Mouse (Mus musculus) heart, adult 2 months (tissue): ENCODE results near the gene Fam76b. TPM values are rescaled to one million over a fixed set of nuclear protein-coding genes. Genes with fewer than 3 reads are reported as not detected.

Experiments
- DNase-seq, 2 experiments: peaks; one replicate each; pipeline ENCODE4 v3.0.0; 2021
- H3K27ac ChIP-seq: fragments of 200-600 bp; 2 replicates; pipeline ENCODE4 v1.8.1; 2022
- H3K27me3 ChIP-seq: fragments of 200-500 bp; 2 replicates; pipeline ENCODE4 v1.6.1; 2012; ENCODE audit warnings: mild to moderate bottlenecking, low read length, inconsistent platforms, mixed read lengths; ENCODE audit not compliant: control insufficient read depth, insufficient read depth
- H3K36me3 ChIP-seq: fragments of 200-500 bp; 2 replicates; pipeline ENCODE4 v1.6.1; 2012; ENCODE audit warnings: low read length, inconsistent platforms; ENCODE audit not compliant: control insufficient read depth, insufficient read depth
- H3K4me1 ChIP-seq: fragments of 200-500 bp; 2 replicates; pipeline ENCODE4 v1.6.1; 2011; ENCODE audit warnings: low read length; ENCODE audit not compliant: control insufficient read depth, insufficient read depth
- H3K4me3 ChIP-seq: fragments of 200-600 bp; 2 replicates; pipeline ENCODE4 v1.8.1; 2022
- H3K79me2 ChIP-seq: fragments of 200-500 bp; replicated peaks from 2 replicates; pipeline ENCODE4 v1.6.1; 2012; ENCODE audit warnings: mild to moderate bottlenecking, inconsistent platforms, low read length, moderate library complexity, mixed read lengths; ENCODE audit not compliant: control insufficient read depth, insufficient read depth
- H3K9ac ChIP-seq: fragments of 200-500 bp; 2 replicates; pipeline ENCODE4 v1.6.1; 2012; ENCODE audit warnings: low read depth, mild to moderate bottlenecking, control low read depth, inconsistent platforms, low read length, mixed read lengths
- CTCF ChIP-seq: fragments of 200-600 bp; IDR thresholded peaks from 2 replicates; pipeline ENCODE4 v1.8.1; 2022; ENCODE audit warnings: antibody characterized with exemption, mild to moderate bottlenecking, moderate library complexity
- EP300 ChIP-seq: fragments of 200-500 bp; IDR thresholded peaks from 2 replicates; pipeline ENCODE4 v1.6.1; 2011; ENCODE audit warnings: low read depth, low read length, control low read depth; ENCODE audit not compliant: insufficient read depth
- POLR2A ChIP-seq: fragments of 200-500 bp; IDR thresholded peaks from 2 replicates; pipeline ENCODE4 v1.6.1; 2011; ENCODE audit warnings: mild to moderate bottlenecking, low read depth, low read length, control low read depth; ENCODE audit not compliant: insufficient read depth
- WGBS: fragments of 180-500 bp; shearing (Covaris S2); methylation state at CpG from one replicate; pipeline ENCODE4 v1.1.7; 2018; 5-methylcytosine and 5-hydroxymethylcytosine counted together
- intact Hi-C: fragments of 180-260 bp; cut with DNase I; formaldehyde crosslinking; loops from one replicate; pipeline ENCODE4 v1.15.1; 2025
- polyA plus RNA-seq: library from polyadenylated mRNA; depleted of rRNA; stranded (reverse); fragments of >200 nt; gene quantifications from 2 replicates; pipeline ENCODE4 v1.2.3, GENCODE M21; 2012
- total RNA-seq, 2 experiments: library from RNA; stranded (reverse); gene quantifications; 2 replicates each; pipeline ENCODE4 v1.2.3; 2021

The Fam76b gene
- total and polyA plus RNA-seq, 3 experiments: 3.7 to 7.6 (median 7.1) TPM

GRCm38 (mm10) chr9:13853876-13854275 lies 26.4 kb downstream of the Fam76b start:
- 36% methylated on average over 3 of the region's 3 CpGs for WGBS
- intact Hi-C loops: no loop called here
- no peak overlapping the region for H3K4me3 ChIP-seq

GRCm38 (mm10) chr9:13856247-13856646 lies 28.7 kb downstream of the Fam76b start:
- no peak overlapping the region for H3K4me3 ChIP-seq
- H3K4me1 ChIP-seq: no peaks in the 10 kb centered on the region
- no peak overlapping the region for H3K27ac ChIP-seq
- DNase-seq: no peak
- TF ChIP-seq POLR2A: no peak
- no peaks in the 10 kb centered on the region for H3K79me2 ChIP-seq
- no peak overlapping the region for H3K9ac ChIP-seq
- intact Hi-C loops: no loop called here
- no peaks in the 10 kb centered on the region for H3K36me3 ChIP-seq
- WGBS: 75% methylated on average over 1 of the region's 1 CpGs
- no peaks in the 10 kb centered on the region for H3K27me3 ChIP-seq

More at GRCm38 (mm10) chr9:13853876-13854275, 26.4 kb downstream of the Fam76b start:
- no peak for DNase-seq
- Histone ChIP-seq H3K36me3 (no peaks in the 10 kb centered on the region), H3K27me3 (no peaks in the 10 kb centered on the region), H3K4me1 (no peaks in the 10 kb centered on the region; the same call in 1 of the 2 replicates), H3K27ac (no peak overlapping the region), H3K9ac (no peak overlapping the region), H3K79me2 (no peaks in the 10 kb centered on the region)
- TF ChIP-seq POLR2A (no peak), CTCF (no peak), EP300 (no peak)

- TF ChIP-seq CTCF: no peak
- no peak for TF ChIP-seq EP300
- no peak for TF ChIP-seq POLR2A
- no peaks in the 10 kb centered on the region for H3K36me3 ChIP-seq
- H3K4me3 ChIP-seq: no peak overlapping the region
- no peaks in the 10 kb centered on the region for H3K79me2 ChIP-seq
- H3K4me1 ChIP-seq: no peaks in the 10 kb centered on the region
- H3K27ac ChIP-seq: no peak overlapping the region
- no peak overlapping the region for H3K9ac ChIP-seq
- DNase-seq: no peak
- no peaks in the 10 kb centered on the region for H3K27me3 ChIP-seq
- intact Hi-C loops: no loop called here
- 71% methylated on average over 4 of the region's 4 CpGs for WGBS
Observed at GRCm38 (mm10) chr9:13856777-13857176, 29.3 kb downstream of the Fam76b start.

- H3K79me2 ChIP-seq: no peaks in the 10 kb centered on the region
- DNase-seq: no peak
- no peak overlapping the region for H3K9ac ChIP-seq
- H3K36me3 ChIP-seq: no peaks in the 10 kb centered on the region
- H3K27ac ChIP-seq: no peak overlapping the region
- WGBS: 67% methylated on average over 2 of the region's 2 CpGs
- no peaks in the 10 kb centered on the region for H3K4me1 ChIP-seq
- H3K4me3 ChIP-seq: no peak overlapping the region
- no peaks in the 10 kb centered on the region for H3K27me3 ChIP-seq
- TF ChIP-seq CTCF: no peak
- no peak for TF ChIP-seq POLR2A
- no peak for TF ChIP-seq EP300
- intact Hi-C loops: no loop called here
Observed at GRCm38 (mm10) chr9:13867646-13868045, 40.1 kb downstream of the Fam76b start.

GRCm38 (mm10) chr9:13871631-13872030 lies 44.1 kb downstream of the Fam76b start:
- no peak for TF ChIP-seq EP300
- no peak for TF ChIP-seq POLR2A
- no peak for TF ChIP-seq CTCF
- WGBS: 82% methylated on average over 7 of the region's 7 CpGs

GRCm38 (mm10) chr9:13874359-13874758 lies 46.8 kb downstream of the Fam76b start:
- WGBS: 46% methylated on average over 2 of the region's 2 CpGs
- no peaks in the 10 kb centered on the region for H3K79me2 ChIP-seq
- intact Hi-C loops: no loop called here

More at GRCm38 (mm10) chr9:13871631-13872030, 44.1 kb downstream of the Fam76b start:
- no peaks in the 10 kb centered on the region for H3K79me2 ChIP-seq
- no peaks in the 10 kb centered on the region for H3K36me3 ChIP-seq
- DNase-seq: no peak
- intact Hi-C loops: no loop called here
- no peak overlapping the region for H3K4me3 ChIP-seq
- H3K9ac ChIP-seq: no peak overlapping the region
- no peak overlapping the region for H3K27ac ChIP-seq
- no peaks in the 10 kb centered on the region for H3K4me1 ChIP-seq
- no peaks in the 10 kb centered on the region for H3K27me3 ChIP-seq

GRCm38 (mm10) chr9:13875340-13875739 lies 47.8 kb downstream of the Fam76b start:
- WGBS: 26% methylated on average over 2 of the region's 2 CpGs
- no peak overlapping the region for H3K4me3 ChIP-seq
- no peaks in the 10 kb centered on the region for H3K4me1 ChIP-seq
- TF ChIP-seq CTCF (no peak), EP300 (no peak), POLR2A (no peak)
- DNase-seq: no peak
- H3K27ac ChIP-seq: no peak overlapping the region
- H3K36me3 ChIP-seq: no peaks in the 10 kb centered on the region
- no peaks in the 10 kb centered on the region for H3K79me2 ChIP-seq
- no peaks in the 10 kb centered on the region for H3K27me3 ChIP-seq
- intact Hi-C loops: no loop called here
- H3K9ac ChIP-seq: no peak overlapping the region

More at GRCm38 (mm10) chr9:13874359-13874758, 46.8 kb downstream of the Fam76b start:
- H3K4me1 ChIP-seq: no peaks in the 10 kb centered on the region
- H3K4me3 ChIP-seq: no peak overlapping the region
- H3K27ac ChIP-seq: no peak overlapping the region
- TF ChIP-seq EP300 (no peak), POLR2A (no peak), CTCF (peak; percentile 52)
- no peaks in the 10 kb centered on the region for H3K36me3 ChIP-seq
- DNase-seq: no peak
- no peak overlapping the region for H3K9ac ChIP-seq
- no peaks in the 10 kb centered on the region for H3K27me3 ChIP-seq
